Mouse (Mus musculus) adrenal gland, adult 18-20 months (tissue): Measurements from ENCODE around the gene Dennd4b. TPM values are rescaled to one million over a fixed set of nuclear protein-coding genes. Genes with fewer than 3 reads are reported as not detected.

Experiments used
- microRNA-seq, 2 experiments: library from miRNA; unstranded; fragments of <30 nt; microRNA quantifications; one replicate each; pipeline ENCODE4 v1.2.0; 2021; ENCODE audit warnings: borderline number of aligned reads in 2 of 2
- total RNA-seq, 2 experiments: library from RNA; stranded (reverse); gene quantifications; 1 replicate in 1 of 2; 2 replicates in 1 of 2; pipeline ENCODE4 v1.2.3; 2021

Gene Dennd4b
- total RNA-seq, 2 experiments from 2014 or later: 8.6 to 9.1 TPM

Small RNAs within 50 kb of the gene (microRNA-seq; reads per million reads assigned to microRNA genes)
- gene Mir7012: 0 to 0.61 reads per million in 2 experiments

Other genes with a start within 250 kb of the Dennd4b start
- 10 to 100 TPM; 88.2 to 89.0 TPM for gene 4933434E20Rik, start 213.5 kb upstream of the Dennd4b start, total RNA-seq
- gene Ubap2l, start 212.6 kb upstream of the Dennd4b start, total RNA-seq: 100 to 1,000 TPM; 142 to 156 TPM
- 100 to 1,000 TPM; 169 to 191 TPM for gene Tpm3, start 192.5 kb upstream of the Dennd4b start, total RNA-seq
- gene Nup210l, start 161.1 kb upstream of the Dennd4b start, total RNA-seq: under 1 TPM; 0.48 to 0.53 TPM
- 1,000 to 10,000 TPM; 2,116 to 2,128 TPM for gene Rps27, start 51.5 kb upstream of the Dennd4b start, total RNA-seq
- gene Rab13, start 51.5 kb upstream of the Dennd4b start, total RNA-seq: 10 to 100 TPM; 21.1 to 30.8 TPM
- 10 to 100 TPM; 66.2 to 72.2 TPM for gene Jtb, start 33.6 kb upstream of the Dennd4b start, total RNA-seq
- gene Creb3l4, start 21.7 kb upstream of the Dennd4b start, total RNA-seq: under 1 TPM; 0.36 to 0.38 TPM
- gene Slc39a1, start 17.0 kb upstream of the Dennd4b start, total RNA-seq: 100 to 1,000 TPM; 115 to 116 TPM
- gene Crtc2, start 11.0 kb upstream of the Dennd4b start, total RNA-seq: 10 to 100 TPM; 48.5 to 51.0 TPM
- gene Gatad2b, start 28.0 kb downstream of the Dennd4b start, total RNA-seq: 10 to 100 TPM; 50.0 to 64.5 TPM
- 100 to 1,000 TPM; 102 to 110 TPM for gene Slc27a3, start 124.8 kb downstream of the Dennd4b start, total RNA-seq
- 10 to 100 TPM; 71.1 to 98.9 TPM for gene Ints3, start 168.4 kb downstream of the Dennd4b start, total RNA-seq
- gene Npr1, start 200.7 kb downstream of the Dennd4b start, total RNA-seq: 100 to 1,000 TPM; 241 to 269 TPM
- 10 to 100 TPM; 49.3 to 53.1 TPM for gene Ilf2, start 210.9 kb downstream of the Dennd4b start, total RNA-seq
- gene Snapin, start 225.8 kb downstream of the Dennd4b start, total RNA-seq: 10 to 100 TPM; 57.3 to 59.8 TPM
- gene Chtop, start 244.3 kb downstream of the Dennd4b start, total RNA-seq: 100 to 1,000 TPM; 112 to 115 TPM
- gene S100a1, start 249.2 kb downstream of the Dennd4b start, total RNA-seq: 100 to 1,000 TPM; 141 to 298 TPM
- 10 to 100 TPM; 33.3 to 49.1 TPM for gene S100a13, start 249.2 kb downstream of the Dennd4b start, total RNA-seq